Mouse (Mus musculus): ENCODE measurements at regions not wholly inside any gene's neighbourhood (a gene's known extent, or its start where the extent isn't known, plus 50 kb on each side); places are given as distances from the start of the nearest gene placed in this dataset.
A peak's percentile ranks its signal among the peaks of the same experiment; 100 is the strongest.

DNA sequence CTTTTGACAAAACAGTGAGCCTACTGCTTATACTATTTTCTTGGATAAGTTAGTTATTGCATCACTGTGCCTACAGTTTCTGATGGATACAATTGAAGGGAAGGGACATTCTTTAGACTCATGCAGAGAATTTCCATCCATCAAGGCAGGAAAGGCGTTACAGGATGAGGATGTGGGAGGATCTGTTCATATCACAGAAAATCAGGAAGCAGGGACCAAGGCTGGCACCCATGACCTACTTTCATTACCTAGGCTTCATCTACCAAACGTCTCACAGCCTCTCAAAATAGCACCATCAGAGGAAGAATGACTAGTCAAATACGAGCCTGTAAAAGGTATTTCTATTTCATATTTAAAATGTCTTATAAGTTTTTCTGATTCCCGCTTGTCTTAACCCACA, 56.4 kb downstream of the Fam181b start:
- no peak for DNase-seq (ENCODE audit: low spot score in 2 of 2)

DNA sequence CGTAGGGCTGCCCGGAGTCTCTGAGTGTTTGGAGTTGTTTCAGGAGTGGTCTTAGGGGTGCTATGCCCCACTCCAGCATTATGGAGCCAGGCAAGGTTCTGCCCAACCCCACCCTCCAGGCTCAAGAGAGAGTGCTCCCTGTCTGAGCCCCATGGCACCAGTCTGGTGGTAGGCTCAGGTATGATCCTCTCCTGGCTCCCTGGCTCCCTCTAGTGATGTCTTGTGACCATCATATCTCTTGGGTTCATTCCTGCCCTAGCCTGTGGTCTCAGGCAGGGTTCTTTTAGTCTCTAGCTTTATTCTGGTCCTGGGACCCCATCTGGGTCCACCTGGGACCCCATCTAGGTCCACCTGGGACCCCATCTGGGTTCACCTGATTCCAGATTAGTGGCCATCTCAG, 67.7 kb downstream of the Fam181b start:
- no peak for DNase-seq (ENCODE audit: low spot score in 2 of 2)

DNA sequence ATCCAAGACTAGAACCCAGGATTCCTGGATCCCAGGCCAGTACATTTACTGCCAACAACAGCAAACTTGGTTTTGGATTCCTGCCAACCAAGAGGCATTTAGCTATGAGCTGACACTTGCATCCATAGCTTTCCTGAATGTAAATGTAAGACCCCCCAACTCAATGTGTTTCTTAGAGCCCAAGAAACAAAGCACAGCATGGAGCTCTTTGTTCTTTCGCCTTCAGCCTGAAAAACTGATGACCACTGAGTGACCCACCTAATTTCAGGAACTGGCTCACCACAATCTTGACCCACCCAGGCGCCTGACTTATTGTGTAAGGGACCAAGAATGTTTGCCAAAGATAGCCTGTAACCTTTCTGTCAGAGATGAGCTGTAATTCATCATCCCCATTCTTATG, 71.7 kb downstream of the Fam181b start:
- DNase-seq (ENCODE audit: low spot score in 2 of 2) = no peak

DNA sequence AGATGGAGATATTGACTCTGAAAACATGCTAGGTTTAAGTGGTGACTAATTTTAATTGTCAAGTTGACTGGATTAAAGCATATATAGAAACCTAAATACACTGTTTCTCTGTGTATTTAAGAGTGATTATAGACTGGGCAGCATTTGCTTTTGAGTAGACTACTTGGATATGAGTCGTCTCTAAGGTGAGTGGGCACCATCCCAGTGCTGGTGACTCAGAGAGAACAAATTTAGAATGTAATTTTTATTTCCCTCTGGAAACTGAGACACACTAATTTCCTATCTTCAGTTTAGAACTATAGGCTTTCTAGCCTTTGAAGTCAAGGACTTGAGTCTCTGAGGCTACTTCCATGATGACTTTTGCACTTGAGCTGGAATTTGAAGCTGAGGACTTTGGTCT, 117.4 kb downstream of the Fam181b start:
- DNase-seq (ENCODE audit: low spot score in 2 of 2) = peak in 1 of 2 experiments; percentile 5
